Mouse (Mus musculus) liver, embryonic 15.5 days (tissue): ENCODE results near the gene Ccdc83. TPM values are rescaled to one million over a fixed set of nuclear protein-coding genes. Genes with fewer than 3 reads are reported as not detected.

Source experiments
- ATAC-seq: fragments of 200-750 bp; cut with Nextera tagmentation; 2 replicates; pipeline ENCODE4 v1.8.0; 2017; ENCODE audit warnings: moderate number of reproducible peaks, mild to moderate bottlenecking, moderate library complexity; ENCODE audit not compliant: insufficient read depth
- H3K27ac ChIP-seq: fragments of 300-500 bp; sonication (generic); replicated peaks from 2 replicates; pipeline ENCODE4 v1.5.1; 2015; ENCODE audit warnings: mild to moderate bottlenecking, inconsistent platforms
- H3K27me3 ChIP-seq: fragments of 300-500 bp; sonication (generic); 2 replicates; pipeline ENCODE4 v1.6.1; 2015; ENCODE audit warnings: mild to moderate bottlenecking, inconsistent platforms
- H3K36me3 ChIP-seq: fragments of 300-500 bp; sonication (generic); replicated peaks from 2 replicates; pipeline ENCODE4 v1.6.1; 2015; ENCODE audit warnings: moderate library complexity, mild to moderate bottlenecking, inconsistent platforms
- H3K4me1 ChIP-seq: fragments of 300-500 bp; sonication (generic); replicated peaks from 2 replicates; pipeline ENCODE4 v1.6.1; 2015; ENCODE audit warnings: inconsistent platforms
- H3K4me2 ChIP-seq: fragments of 300-500 bp; sonication (generic); 2 replicates; pipeline ENCODE4 v1.6.1; 2015; ENCODE audit warnings: moderate library complexity, mild to moderate bottlenecking, inconsistent platforms
- H3K4me3 ChIP-seq: fragments of 300-500 bp; sonication (generic); replicated peaks from 2 replicates; pipeline ENCODE4 v1.5.1; 2015; ENCODE audit warnings: mild to moderate bottlenecking, inconsistent platforms
- H3K9ac ChIP-seq: fragments of 300-500 bp; sonication (generic); 2 replicates; pipeline ENCODE4 v1.6.1; 2015; ENCODE audit warnings: moderate library complexity, mild to moderate bottlenecking, inconsistent platforms
- H3K9me3 ChIP-seq: fragments of 300-500 bp; sonication (generic); replicated peaks from 2 replicates; pipeline ENCODE4 v1.6.1; 2016; ENCODE audit warnings: inconsistent platforms
- WGBS: fragments of 180-500 bp; shearing (Covaris S2); methylation state at CpG from one replicate; pipeline ENCODE4 v1.1.7; 2015; ENCODE audit warnings: mixed read lengths; ENCODE audit not compliant: insufficient replicate concordance; 5-methylcytosine and 5-hydroxymethylcytosine counted together
- polyA plus RNA-seq: library from polyadenylated mRNA; unstranded; fragments of >200 nt; fragmentation: Nextera tagmentation; extraction: Ambion mirVana; gene quantifications from 2 replicates; pipeline ENCODE4 v1.2.1, GENCODE M21; 2015

The Ccdc83 gene
- polyA plus RNA-seq, 1 experiment from 2014 or later, result not detected

DNA sequence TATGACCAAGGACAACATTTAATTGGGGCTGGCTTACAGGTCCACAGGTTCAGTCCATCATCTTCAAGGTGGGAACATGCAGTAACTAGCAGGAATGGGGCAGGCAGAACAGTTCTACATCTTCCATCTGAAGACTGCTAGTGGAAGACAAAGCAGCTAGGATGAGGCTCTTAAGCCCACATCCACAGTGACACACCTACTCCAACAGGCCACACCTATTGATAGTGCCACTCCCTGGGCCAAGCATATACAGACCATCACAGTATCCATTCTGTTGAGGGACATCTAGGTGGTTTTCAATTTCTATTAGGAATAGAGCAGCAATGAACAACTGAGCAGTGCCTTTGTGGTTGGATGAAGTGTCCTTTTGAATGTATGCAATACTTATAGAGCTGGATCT is 54.6 kb downstream of the Ccdc83 start:
- no peaks in the 10 kb centered on the region for H3K27me3 ChIP-seq
- ATAC-seq, result peak; percentile 38
- H3K27ac ChIP-seq, result no peak overlapping the region
- H3K9me3 ChIP-seq, result no peaks in the 10 kb centered on the region
- H3K9ac ChIP-seq, result no peak overlapping the region
- no peak overlapping the region for H3K4me3 ChIP-seq
- H3K36me3 ChIP-seq, result peaks cover 42% of the 10 kb centered on the region
- no peak overlapping the region for H3K4me2 ChIP-seq
- H3K4me1 ChIP-seq, result peaks cover 6% of the 10 kb centered on the region; the same call in 1 of the 2 replicates

DNA sequence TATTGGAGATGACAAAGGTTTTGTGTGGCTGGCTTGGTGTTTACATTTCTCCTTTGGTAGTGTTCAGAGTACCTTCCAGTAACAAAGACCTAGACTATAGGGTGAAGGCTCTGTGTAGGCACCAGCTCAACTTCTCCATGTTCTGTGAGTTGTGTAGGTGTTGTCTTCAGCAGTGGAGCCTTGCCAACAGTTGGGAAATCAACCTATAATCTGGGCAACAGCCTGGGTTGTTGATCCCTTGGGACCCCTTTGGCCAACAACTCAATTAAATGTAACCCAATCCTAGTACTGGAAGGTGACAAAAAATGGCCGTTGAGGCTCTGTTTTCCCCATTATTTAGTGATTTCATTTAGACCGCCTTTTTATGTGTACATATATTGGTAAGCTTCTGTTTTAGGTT is 55.5 kb downstream of the Ccdc83 start:
- Histone ChIP-seq H3K27me3 (no peaks in the 10 kb centered on the region), H3K9ac (no peak overlapping the region), H3K4me1 (peaks cover 6% of the 10 kb centered on the region; the same call in 1 of the 2 replicates), H3K4me3 (no peak overlapping the region), H3K4me2 (no peak overlapping the region), H3K36me3 (peaks cover 49% of the 10 kb centered on the region), H3K27ac (no peak overlapping the region), H3K9me3 (no peaks in the 10 kb centered on the region)
- ATAC-seq, result 0 out of 2 replicates have a peak, but pooled peaks have one; percentile 14
- 92% methylated on average over 2 of the region's 2 CpGs for WGBS

DNA sequence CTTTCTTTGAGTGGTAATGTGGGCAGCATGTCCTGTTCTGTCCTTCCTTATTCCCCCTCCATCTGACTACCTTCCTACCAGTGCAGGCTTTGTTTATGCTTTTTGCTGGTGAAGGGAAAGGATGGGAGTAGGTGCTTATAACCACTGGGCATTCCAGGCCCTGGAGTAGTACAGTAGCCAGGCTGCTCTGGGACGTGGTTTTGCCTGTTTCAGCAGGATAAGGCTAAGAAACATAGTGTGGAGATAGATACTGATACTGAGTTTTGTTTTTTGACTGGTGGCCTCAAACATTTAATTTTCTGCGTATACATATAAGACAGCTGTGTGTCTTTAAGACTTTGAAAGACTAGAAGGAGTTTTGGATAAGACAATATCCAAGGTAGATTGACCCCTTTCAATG is 61.7 kb downstream of the Ccdc83 start:
- Histone ChIP-seq H3K9me3 (no peaks in the 10 kb centered on the region), H3K4me3 (no peak overlapping the region), H3K36me3 (peaks cover 86% of the 10 kb centered on the region), H3K27ac (no peak overlapping the region), H3K9ac (no peak overlapping the region), H3K4me1 (no peaks in the 10 kb centered on the region), H3K4me2 (no peak overlapping the region), H3K27me3 (no peaks in the 10 kb centered on the region)
- WGBS, result 38% methylated on average over 2 of the region's 2 CpGs
- no peak for ATAC-seq

DNA sequence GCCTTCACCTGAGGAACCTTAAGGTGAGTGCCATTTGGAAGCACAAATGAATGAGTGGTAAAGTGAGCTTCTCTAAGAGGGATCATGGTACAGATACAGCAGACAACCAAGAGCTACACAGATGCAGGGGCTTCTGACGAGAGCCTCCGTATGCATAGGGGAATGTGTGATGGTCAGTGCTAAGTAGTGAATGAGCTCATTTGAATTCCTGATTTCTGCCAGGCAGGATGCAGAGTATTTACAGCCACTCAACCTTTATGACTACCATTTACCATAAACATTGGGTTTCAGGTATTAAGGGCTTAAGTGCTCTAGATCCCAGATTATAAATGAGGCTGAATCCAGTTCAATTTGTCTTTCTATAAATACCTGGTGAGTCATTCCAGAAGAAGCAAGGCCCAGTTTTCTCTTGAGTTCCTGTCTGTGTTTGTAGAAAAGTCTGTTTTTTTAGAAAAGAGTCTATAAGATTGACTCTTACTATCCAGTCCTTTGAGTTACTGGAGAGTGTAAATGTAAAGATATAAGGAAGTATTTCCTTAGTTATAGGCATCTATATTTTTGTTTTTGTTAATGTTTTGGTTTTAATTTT is 63.6 kb downstream of the Ccdc83 start:
- Histone ChIP-seq H3K9me3 (no peaks in the 10 kb centered on the region), H3K4me3 (no peak overlapping the region), H3K9ac (no peak overlapping the region), H3K27ac (no peak overlapping the region), H3K27me3 (no peaks in the 10 kb centered on the region), H3K4me1 (no peaks in the 10 kb centered on the region), H3K36me3 (peaks cover 83% of the 10 kb centered on the region), H3K4me2 (no peak overlapping the region)
- WGBS, result 90% methylated on average over 2 of the region's 2 CpGs
- ATAC-seq, result no peak

DNA sequence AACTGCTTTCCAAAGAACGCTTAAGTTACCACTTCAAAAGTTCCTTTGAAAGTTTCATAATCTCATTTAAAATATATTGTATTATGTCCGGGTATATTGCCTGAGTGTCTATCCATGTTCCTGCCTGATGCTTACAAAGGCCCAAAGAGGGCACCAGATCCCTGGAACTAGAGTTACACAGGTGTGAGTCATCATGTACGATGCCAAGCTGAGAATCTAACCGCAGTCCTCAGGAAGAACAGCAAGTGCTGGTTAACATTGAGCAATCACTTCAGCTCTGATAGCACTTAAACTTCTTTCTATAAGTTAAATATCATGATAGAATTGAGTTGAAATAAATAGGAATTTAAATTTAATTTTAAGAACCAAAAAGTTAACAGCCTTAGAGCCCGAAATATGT is 65.3 kb downstream of the Ccdc83 start:
- Histone ChIP-seq H3K4me3 (no peak overlapping the region), H3K4me1 (no peaks in the 10 kb centered on the region), H3K4me2 (no peak overlapping the region), H3K27me3 (no peaks in the 10 kb centered on the region), H3K36me3 (peaks cover 82% of the 10 kb centered on the region), H3K9ac (no peak overlapping the region), H3K9me3 (no peaks in the 10 kb centered on the region), H3K27ac (no peak overlapping the region)
- ATAC-seq, result no peak
- 91% methylated on average over 5 of the region's 5 CpGs for WGBS

DNA sequence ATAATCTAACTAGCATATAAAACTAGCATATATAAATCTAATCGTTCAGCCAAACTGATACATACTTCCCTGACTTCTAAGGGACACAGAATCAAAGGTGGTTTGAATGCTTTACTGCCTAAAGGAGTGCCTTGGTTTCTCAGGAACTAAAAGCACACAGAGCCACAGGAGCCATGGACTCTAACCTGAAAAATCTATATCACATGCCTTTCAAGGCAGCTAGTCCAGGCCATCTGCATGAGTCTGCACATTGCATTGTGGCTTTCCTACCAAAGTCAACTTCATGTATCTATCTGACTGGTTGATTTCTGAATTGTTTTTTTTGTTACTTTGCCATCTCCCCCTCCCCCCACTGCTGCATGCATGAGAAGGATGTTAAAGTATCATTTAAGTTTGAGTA is 84.9 kb downstream of the Ccdc83 start:
- WGBS, result 96% methylated on average over 1 of the region's 1 CpGs
- no peak for ATAC-seq
- H3K36me3 ChIP-seq, result peaks cover 76% of the 10 kb centered on the region

DNA sequence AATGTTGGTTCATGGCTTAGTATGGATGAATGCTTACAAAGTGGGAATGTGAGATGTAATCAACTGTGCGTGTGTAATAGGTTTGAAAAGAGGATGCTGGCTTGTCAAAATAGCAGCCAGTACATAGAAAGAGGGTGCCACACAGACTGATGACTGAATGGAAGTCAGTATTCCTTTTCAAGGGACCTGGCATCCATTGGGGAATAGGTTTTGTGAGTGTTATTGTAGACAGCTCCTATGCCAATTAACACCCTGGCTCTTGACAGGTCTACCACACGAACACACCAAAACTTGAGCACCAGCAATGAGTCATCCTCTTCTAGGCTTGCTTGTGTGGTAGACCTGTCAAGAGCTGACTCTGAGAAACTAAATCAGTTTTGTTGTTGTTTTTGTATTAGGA is 90.0 kb downstream of the Ccdc83 start:
- Histone ChIP-seq H3K9ac (no peak overlapping the region), H3K27me3 (no peaks in the 10 kb centered on the region), H3K36me3 (peaks cover 69% of the 10 kb centered on the region), H3K4me2 (no peak overlapping the region), H3K27ac (no peak overlapping the region), H3K4me1 (no peaks in the 10 kb centered on the region), H3K4me3 (no peak overlapping the region), H3K9me3 (no peaks in the 10 kb centered on the region)
- ATAC-seq, result no peak
- WGBS, result 81% methylated on average over 2 of the region's 2 CpGs

More for the DNA sequence above, 84.9 kb downstream of the Ccdc83 start:
- H3K27me3 ChIP-seq, result no peaks in the 10 kb centered on the region
- H3K4me2 ChIP-seq, result no peak overlapping the region
- H3K4me1 ChIP-seq, result no peaks in the 10 kb centered on the region
- H3K9me3 ChIP-seq, result no peaks in the 10 kb centered on the region
- H3K9ac ChIP-seq, result no peak overlapping the region
- no peak overlapping the region for H3K4me3 ChIP-seq
- no peak overlapping the region for H3K27ac ChIP-seq

Other genes with a start within 250 kb of the Ccdc83 start
- gene Picalm, start 135.6 kb downstream of the Ccdc83 start, polyA plus RNA-seq, result 44.8 and 45.1 TPM in 2 replicates
- gene Sytl2, start 36.5 kb upstream of the Ccdc83 start, polyA plus RNA-seq, result 0.79 and 1.0 TPM in 2 replicates
- 0.13 TPM in 2 replicates for gene Ccdc89, start 160.8 kb upstream of the Ccdc83 start, polyA plus RNA-seq
- 9.9 and 12.3 TPM in 2 replicates for gene Crebzf, start 177.0 kb upstream of the Ccdc83 start, polyA plus RNA-seq
- 34.3 and 43.4 TPM in 2 replicates for gene Tmem126a, start 191.5 kb upstream of the Ccdc83 start, polyA plus RNA-seq
- gene Tmem126b, start 210.2 kb upstream of the Ccdc83 start, polyA plus RNA-seq, result 11.1 and 12.0 TPM in 2 replicates
- 0.56 and 0.60 TPM in 2 replicates for gene Dlg2, start 210.9 kb upstream of the Ccdc83 start, polyA plus RNA-seq